Mouse (Mus musculus): ENCODE measurements around the gene Fam219a.

Fam219a gene

GRCm38 (mm10) chr4:41569411-41569885 is at the start of gene Fam219a, which contains the start of gene Dnaic1:
Fam219a (minus strand) TSS chr4:41569538.
Dnaic1 (plus strand) TSS chr4:41569775.
- peak; percentile 97 for DNase-seq (ENCODE audit: low spot score)

GRCm38 (mm10) chr4:41615661-41616599 is 46.6 kb upstream of the Fam219a start:
- peak; percentile 51 for DNase-seq (ENCODE audit: low spot score)

GRCm38 (mm10) chr4:41614156-41614555 is 44.8 kb upstream of the Fam219a start:
- peak; percentile 77 for DNase-seq (ENCODE audit: low spot score)

DNA sequence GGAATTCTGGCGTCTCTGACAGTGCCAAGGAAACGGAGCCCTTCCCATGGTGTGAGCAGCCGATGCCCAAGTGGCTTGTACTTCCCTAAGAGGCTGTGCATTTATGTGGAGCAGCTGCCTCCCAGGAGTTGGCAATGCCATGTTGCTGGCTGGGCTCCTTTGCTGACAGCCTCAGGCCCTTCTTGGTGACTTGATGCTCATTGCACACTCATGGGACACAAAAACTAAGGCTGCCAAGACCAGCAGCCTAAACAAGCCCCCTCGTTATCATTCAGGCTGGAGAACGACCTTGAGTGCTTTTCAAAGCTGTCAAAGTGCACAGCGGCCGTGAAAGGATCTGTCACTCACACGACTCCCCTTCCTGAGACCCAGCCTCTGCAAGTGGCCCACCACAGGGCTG is 42.8 kb upstream of the Fam219a start:
- DNase-seq (ENCODE audit: low spot score): no peak

DNA sequence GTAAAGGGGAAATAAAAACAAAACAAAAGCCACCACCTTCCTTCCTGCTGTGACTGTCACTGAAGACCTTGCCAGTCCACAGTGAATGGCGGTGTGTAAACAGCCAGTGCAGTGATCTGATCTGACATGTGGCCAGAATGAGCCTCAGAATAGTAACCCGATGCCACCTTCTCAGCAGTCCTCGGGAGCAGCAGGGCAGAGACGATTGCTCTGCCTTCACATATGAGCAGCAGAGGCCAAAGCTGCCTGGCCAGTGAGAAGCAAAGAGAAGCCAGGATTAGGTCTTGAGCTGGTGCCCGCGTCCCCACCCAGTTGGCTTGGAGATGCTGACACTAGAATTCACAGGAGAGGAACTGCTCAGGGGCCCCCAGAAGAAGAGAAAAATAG is 41.2 kb upstream of the Fam219a start:
- DNase-seq (ENCODE audit: low spot score): no peak

- no peak for DNase-seq (ENCODE audit: low spot score)
Observed at GRCm38 (mm10) chr4:41609681-41610593, 40.6 kb upstream of the Fam219a start.

GRCm38 (mm10) chr4:41606784-41607183 is 37.4 kb upstream of the Fam219a start:
- no peak for DNase-seq (ENCODE audit: low spot score)

GRCm38 (mm10) chr4:41604476-41605396 is 35.4 kb upstream of the Fam219a start:
- no peak for DNase-seq (ENCODE audit: low spot score)

- no peak for DNase-seq (ENCODE audit: low spot score)
Observed at GRCm38 (mm10) chr4:41602818-41603217, 33.5 kb upstream of the Fam219a start.

- no peak for DNase-seq (ENCODE audit: low spot score)
Observed at GRCm38 (mm10) chr4:41583353-41583752, 14.0 kb upstream of the Fam219a start.

DNA sequence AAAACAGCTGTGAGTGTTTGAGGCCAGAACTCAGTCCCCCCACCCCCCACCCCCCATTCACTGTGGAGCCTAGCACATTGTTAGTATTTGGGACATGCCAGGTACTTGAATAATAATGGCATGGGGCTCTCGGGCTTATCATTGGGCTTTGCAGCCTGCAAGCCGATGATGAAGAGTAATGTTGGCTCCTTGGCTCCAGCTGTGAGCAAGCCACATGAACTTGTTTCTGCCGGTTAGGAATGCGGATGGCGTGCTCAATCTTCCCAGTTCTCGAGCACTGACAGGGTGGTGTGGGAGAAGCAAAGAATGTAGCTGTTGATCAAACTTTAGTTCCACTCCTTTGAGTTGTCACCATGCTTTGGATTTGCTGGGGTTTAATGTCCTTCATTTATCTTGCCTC is 6.6 kb upstream of the Fam219a start:
- DNase-seq (ENCODE audit: low spot score): no peak

- DNase-seq (ENCODE audit: low spot score): no peak
Observed at GRCm38 (mm10) chr4:41573492-41573891, 4.2 kb upstream of the Fam219a start.

- DNase-seq (ENCODE audit: low spot score): no peak
Observed at GRCm38 (mm10) chr4:41571490-41571889, 2.2 kb upstream of the Fam219a start.

GRCm38 (mm10) chr4:41568682-41569410 is 492 bp downstream of the Fam219a start:
- no peak for DNase-seq (ENCODE audit: low spot score)

GRCm38 (mm10) chr4:41568239-41568638 is 1.1 kb downstream of the Fam219a start:
- no peak for DNase-seq (ENCODE audit: low spot score)

- no peak for DNase-seq (ENCODE audit: low spot score)
Observed at GRCm38 (mm10) chr4:41566123-41566522, 3.2 kb downstream of the Fam219a start.

- DNase-seq (ENCODE audit: low spot score): no peak
Observed at GRCm38 (mm10) chr4:41563297-41563696, 6.0 kb downstream of the Fam219a start.

GRCm38 (mm10) chr4:41557092-41557491 is 12.2 kb downstream of the Fam219a start:
- no peak for DNase-seq (ENCODE audit: low spot score)

DNA sequence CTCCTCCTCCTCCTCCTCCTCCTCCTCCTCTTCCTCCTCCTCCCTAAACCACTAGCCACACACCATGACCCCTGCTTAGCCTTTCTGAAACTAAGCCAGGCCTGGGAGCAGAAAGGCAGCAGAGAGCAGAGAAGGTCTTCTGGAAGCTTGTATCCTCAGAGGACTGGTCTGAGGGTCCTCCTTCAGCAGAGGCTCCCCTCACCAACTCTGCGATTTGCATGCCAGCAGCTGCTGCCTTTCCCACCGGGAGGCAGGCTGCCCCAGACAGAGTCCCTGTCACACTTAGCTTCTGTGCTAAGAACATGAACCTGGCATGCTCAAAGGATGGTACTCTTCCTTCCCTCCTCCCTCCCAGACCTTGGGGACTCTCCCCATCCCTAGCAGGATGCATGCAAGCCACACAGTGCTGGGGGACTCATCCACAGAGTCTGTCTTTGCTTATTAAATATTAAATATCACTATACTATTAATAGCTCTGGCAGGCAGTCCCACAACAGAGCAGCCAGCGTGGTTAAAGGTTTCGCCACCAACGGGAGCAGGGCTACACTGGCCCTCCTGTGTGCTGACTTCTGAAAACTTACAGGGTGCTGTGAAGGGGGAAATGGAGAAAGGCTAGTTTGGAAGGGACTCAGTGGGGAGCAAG is 12.9 kb downstream of the Fam219a start:
- DNase-seq (ENCODE audit: low spot score): no peak

DNA sequence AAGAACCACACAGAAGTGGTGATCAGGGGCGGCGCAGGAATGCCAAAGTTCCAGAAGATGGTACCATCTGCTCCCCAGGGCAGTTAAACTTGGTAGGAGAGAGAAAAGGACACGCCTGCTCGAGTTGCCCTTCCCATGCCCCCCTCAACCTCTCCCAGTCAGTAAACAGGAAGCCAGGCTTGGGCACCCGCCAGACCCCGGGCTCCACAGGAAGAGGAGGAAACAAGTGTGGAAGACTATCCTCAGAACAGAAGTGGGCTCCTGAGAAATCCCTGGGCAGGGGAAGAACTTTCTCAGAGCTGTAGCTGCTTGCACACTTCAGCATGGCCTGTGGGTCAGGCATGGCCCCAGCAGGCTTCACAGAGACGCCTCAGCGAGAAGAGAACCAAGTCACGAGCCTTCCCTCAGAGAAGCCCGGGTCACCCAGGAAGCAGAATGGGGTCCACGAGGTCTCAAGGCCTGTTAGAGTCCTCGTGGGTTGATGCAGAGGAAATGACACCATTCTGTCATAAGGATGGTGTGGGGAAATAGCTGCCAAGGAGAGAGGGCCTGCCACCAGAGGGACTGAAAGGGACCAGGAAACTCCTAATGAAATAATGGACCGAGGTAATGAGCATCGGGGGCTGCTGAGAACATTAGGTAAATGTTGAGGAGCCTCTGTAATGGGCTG is 14.2 kb downstream of the Fam219a start:
- no peak for DNase-seq (ENCODE audit: low spot score)
